Comparison of ENCODE assay signal across 8 mouse cellular contexts in genomic region chr19:5087884-5088728, GRCm38 (mm10). TPM values are rescaled to one million over a fixed set of nuclear protein-coding genes. Genes with fewer than 3 reads are reported as not detected.
DNase-seq lines count a peak whose midpoint lies in the region; ATAC-seq and TF ChIP-seq lines count a peak whose summit lies in the region.

TSS of gene Yif1a (plus strand) at chr19:5088538.

- TF ChIP-seq EP300 in lung, postnatal 0 days (IDR thresholded peaks at IDR 0.05), result no peak

- WGBS in hindbrain, embryonic 10.5 days, result under 1% methylated on average over 58 of the region's 58 CpGs
- WGBS in lung, postnatal 0 days, result under 1% methylated on average over 58 of the region's 58 CpGs

- peak; percentile 71 for ATAC-seq in frontal cortex, adult (ENCODE audit: low TSS enrichment)
- ATAC-seq in lung, postnatal 0 days, result peak; percentile 94

- H3K27me3 ChIP-seq in hindbrain, embryonic 10.5 days (ENCODE audit: insufficient read depth, poor library complexity, severe bottlenecking), result peaks cover 35% of the 10 kb centered on the region
- peaks cover 23% of the 10 kb centered on the region for H3K27me3 ChIP-seq in lung, postnatal 0 days (replicated peaks; ENCODE audit: insufficient read depth, low read length)

- H3K4me2 ChIP-seq in lung, postnatal 0 days (replicated peaks; ENCODE audit: low read depth, low read length), result peak within 1 kb of the TSS; percentile 93

- peak; percentile 85 for TF ChIP-seq CTCF in lung, postnatal 0 days (IDR thresholded peaks at IDR 0.05)

- no peaks in the 10 kb centered on the region for H3K9me3 ChIP-seq in hindbrain, embryonic 10.5 days
- H3K9me3 ChIP-seq in lung, postnatal 0 days (ENCODE audit: low read length), result no peaks in the 10 kb centered on the region

- H3K9ac ChIP-seq in lung, postnatal 0 days (replicated peaks; ENCODE audit: low read depth), result peak within 1 kb of the TSS; percentile 60

- peak within 1 kb of the TSS; percentile 84 for H3K4me3 ChIP-seq in hindbrain, embryonic 10.5 days
- H3K4me3 ChIP-seq in lung, postnatal 0 days (ENCODE audit: low read depth, low read length), result peak within 1 kb of the TSS; percentile 73

- H3K4me1 ChIP-seq in hindbrain, embryonic 10.5 days (replicated peaks), result peaks cover 36% of the 10 kb centered on the region
- H3K4me1 ChIP-seq in lung, postnatal 0 days (ENCODE audit: insufficient read depth, low read depth, low read length), result no peaks in the 10 kb centered on the region; the same call in 1 of the 2 replicates

- peak within 1 kb of the TSS; percentile 84 for H3K27ac ChIP-seq in hindbrain, embryonic 10.5 days
- H3K27ac ChIP-seq in lung, postnatal 0 days (ENCODE audit: low read length), result peak within 1 kb of the TSS; percentile 73

- peaks cover 38% of the 10 kb centered on the region for H3K36me3 ChIP-seq in hindbrain, embryonic 10.5 days
- H3K36me3 ChIP-seq in lung, postnatal 0 days (ENCODE audit: insufficient read depth, low read length), result peaks cover 16% of the 10 kb centered on the region; the same call in 1 of the 2 replicates

- DNase-seq in MN1 (ENCODE audit: low spot score), result peak; percentile 99
- peak; percentile 99 for DNase-seq in cerebellum, adult 9-10 months
- peak; percentile 93 for DNase-seq in hindbrain, embryonic 10.5 days (ENCODE audit: low spot score)
- peak; percentile 99 for DNase-seq in layer of hippocampus, adult 9-11 months
- DNase-seq in lung, postnatal 0 days (ENCODE audit: low spot score), result peak; percentile 100
- peak; percentile 93 for DNase-seq in ovary, postnatal 14 days (ENCODE audit: low spot score)
- peak; percentile 92 for DNase-seq in thymus, postnatal 14 days

RNA-seq across cellular contexts. Expression of gene Yif1a, which starts in this region (rescaled TPM):
- 87.1 and 92.0 TPM in 2 replicates for polyA plus RNA-seq in hindbrain, embryonic 10.5 days (2016; fragmentation: Nextera tagmentation; extraction: Ambion mirVana)
- 93.3 and 105 TPM in 2 replicates for polyA plus RNA-seq in lung, postnatal 0 days (2015; fragmentation: Nextera tagmentation; extraction: Ambion mirVana)

Comparison
In these comparisons a context has a peak if more than half of its experiments do, and no peak if none do; other contexts are left out.
1. Peak in every context shown above with its lines: DNase-seq, ATAC-seq, H3K4me3 ChIP-seq and H3K27ac ChIP-seq.